Mouse (Mus musculus): ENCODE results near the gene P2rx1. TPM values are rescaled to one million over a fixed set of nuclear protein-coding genes. Genes with fewer than 3 reads are reported as not detected.

The P2rx1 gene
- polyA plus RNA-seq (2015; fragmentation: Nextera tagmentation; extraction: Ambion mirVana), result 2.2 and 2.6 TPM in 2 replicates

DNA sequence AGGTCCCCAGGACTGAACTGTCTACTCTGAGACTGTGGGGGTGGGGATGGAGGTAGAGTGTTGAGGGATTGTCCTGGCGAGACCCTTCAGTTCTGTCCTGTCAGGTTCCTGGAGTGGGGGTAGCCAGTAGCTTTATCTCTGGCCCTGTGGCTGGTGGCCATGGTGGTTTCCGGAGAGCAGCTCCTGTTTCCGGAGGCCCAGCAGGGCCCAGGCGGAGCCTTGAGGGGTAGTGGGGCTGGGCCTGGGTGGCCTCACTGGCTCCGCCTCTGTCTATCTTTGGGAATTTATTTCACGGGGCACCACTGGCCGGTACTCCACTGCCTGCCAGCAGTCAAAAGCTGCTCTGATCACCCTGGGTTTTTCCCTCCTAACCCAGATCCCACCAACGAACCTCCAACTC is at the start of gene P2rx1:
Gene P2rx1 (plus strand): TSS at position 333 of the 400 bp plus-strand sequence.
- no peaks in the 10 kb centered on the region for H3K9me3 ChIP-seq (ENCODE audit: control insufficient read depth, low read length)
- H3K36me3 ChIP-seq (ENCODE audit: control insufficient read depth, insufficient read depth, low read length), result no peaks in the 10 kb centered on the region
- H3K4me1 ChIP-seq (replicated peaks; ENCODE audit: control insufficient read depth, insufficient read depth, low read length), result peaks cover 5% of the 10 kb centered on the region
- WGBS, result 22% methylated on average over 8 of the region's 8 CpGs
- H3K4me2 ChIP-seq (ENCODE audit: low read depth, low read length), result no peak within 1 kb of the TSS
- H3K4me3 ChIP-seq (ENCODE audit: low read length), result no peak within 1 kb of the TSS
- H3K27me3 ChIP-seq (ENCODE audit: control insufficient read depth, insufficient read depth, low read depth, low read length), result no peaks in the 10 kb centered on the region
- no peak within 1 kb of the TSS for H3K27ac ChIP-seq (ENCODE audit: low read length)
- ATAC-seq (ENCODE audit: low read depth), result peak; percentile 72
- peak within 1 kb of the TSS; percentile 42; the same call in 1 of the 2 replicates for H3K9ac ChIP-seq (ENCODE audit: low read length)

- no peaks in the 10 kb centered on the region for H3K27me3 ChIP-seq (ENCODE audit: control insufficient read depth, insufficient read depth, low read depth, low read length)
Observed at GRCm38 (mm10) chr11:72951137-72952000, 47.5 kb upstream of the P2rx1 start.

DNA sequence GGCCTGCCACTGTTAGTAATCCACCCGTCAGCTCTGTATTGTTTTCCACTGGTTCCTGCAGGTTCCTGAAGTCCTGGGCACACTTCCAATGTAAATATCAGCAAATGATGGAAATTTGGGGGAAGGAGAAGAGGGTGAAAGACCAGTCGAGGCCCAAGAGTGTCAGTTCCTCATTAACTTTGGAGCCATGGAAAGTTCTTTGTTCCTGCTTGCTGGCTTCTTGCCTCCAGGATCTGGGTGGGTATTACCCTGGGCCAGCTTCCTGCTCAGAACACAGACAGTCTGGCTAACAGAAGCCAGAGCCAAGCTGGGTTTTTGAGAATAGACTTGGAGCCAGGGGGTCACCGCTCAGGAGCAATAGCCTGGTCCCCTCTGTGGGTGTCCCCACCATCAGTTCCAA is 46.7 kb upstream of the P2rx1 start:
- no peak overlapping the region for H3K4me3 ChIP-seq (ENCODE audit: low read length)
- ATAC-seq (ENCODE audit: low read depth), result peak; percentile 67
- H3K9ac ChIP-seq (ENCODE audit: low read length), result peak overlapping the region; percentile 21; the same call in 1 of the 2 replicates
- H3K36me3 ChIP-seq (ENCODE audit: control insufficient read depth, insufficient read depth, low read length), result no peaks in the 10 kb centered on the region
- peaks cover 45% of the 10 kb centered on the region for H3K4me1 ChIP-seq (replicated peaks; ENCODE audit: control insufficient read depth, insufficient read depth, low read length)
- no peak overlapping the region for H3K4me2 ChIP-seq (ENCODE audit: low read depth, low read length)
- 31% methylated on average over 3 of the region's 3 CpGs for WGBS
- no peaks in the 10 kb centered on the region for H3K9me3 ChIP-seq (ENCODE audit: control insufficient read depth, low read length)
- H3K27ac ChIP-seq (ENCODE audit: low read length), result peak overlapping the region; percentile 87
- H3K27me3 ChIP-seq (ENCODE audit: control insufficient read depth, insufficient read depth, low read depth, low read length), result no peaks in the 10 kb centered on the region

More at GRCm38 (mm10) chr11:72951137-72952000, 47.5 kb upstream of the P2rx1 start:
- no peaks in the 10 kb centered on the region for H3K9me3 ChIP-seq (ENCODE audit: control insufficient read depth, low read length)
- peaks cover 53% of the 10 kb centered on the region for H3K4me1 ChIP-seq (replicated peaks; ENCODE audit: control insufficient read depth, insufficient read depth, low read length)
- H3K4me2 ChIP-seq (ENCODE audit: low read depth, low read length), result no peak overlapping the region
- H3K27ac ChIP-seq (ENCODE audit: low read length), result peak overlapping the region; percentile 87
- H3K4me3 ChIP-seq (ENCODE audit: low read length), result no peak overlapping the region
- H3K9ac ChIP-seq (ENCODE audit: low read length), result no peak overlapping the region
- WGBS, result 37% methylated on average over 22 of the region's 22 CpGs
- 0 out of 2 replicates have a peak, but pooled peaks have one; percentile 11 for ATAC-seq (ENCODE audit: low read depth)
- no peaks in the 10 kb centered on the region for H3K36me3 ChIP-seq (ENCODE audit: control insufficient read depth, insufficient read depth, low read length)

- Histone ChIP-seq H3K4me3 (ENCODE audit: low read length) (no peak overlapping the region), H3K9ac (ENCODE audit: low read length) (peak overlapping the region; percentile 21), H3K9me3 (ENCODE audit: control insufficient read depth, low read length) (no peaks in the 10 kb centered on the region), H3K27ac (ENCODE audit: low read length) (peak overlapping the region; percentile 87), H3K4me1 (replicated peaks; ENCODE audit: control insufficient read depth, insufficient read depth, low read length) (peaks cover 41% of the 10 kb centered on the region), H3K4me2 (ENCODE audit: low read depth, low read length) (no peak overlapping the region), H3K27me3 (ENCODE audit: control insufficient read depth, insufficient read depth, low read depth, low read length) (no peaks in the 10 kb centered on the region), H3K36me3 (ENCODE audit: control insufficient read depth, insufficient read depth, low read length) (no peaks in the 10 kb centered on the region)
- peak; percentile 11; the same call in 1 of the 2 replicates for ATAC-seq (ENCODE audit: low read depth)
- 79% methylated on average over 6 of the region's 6 CpGs for WGBS
Observed at GRCm38 (mm10) chr11:72952697-72953096, 46.2 kb upstream of the P2rx1 start.

- Histone ChIP-seq H3K4me1 (replicated peaks; ENCODE audit: control insufficient read depth, insufficient read depth, low read length) (peaks cover 41% of the 10 kb centered on the region), H3K4me2 (ENCODE audit: low read depth, low read length) (no peak overlapping the region), H3K9ac (ENCODE audit: low read length) (peak overlapping the region; percentile 21; the same call in 1 of the 2 replicates), H3K27ac (ENCODE audit: low read length) (peak overlapping the region; percentile 87), H3K36me3 (ENCODE audit: control insufficient read depth, insufficient read depth, low read length) (no peaks in the 10 kb centered on the region), H3K27me3 (ENCODE audit: control insufficient read depth, insufficient read depth, low read depth, low read length) (no peaks in the 10 kb centered on the region), H3K9me3 (ENCODE audit: control insufficient read depth, low read length) (no peaks in the 10 kb centered on the region), H3K4me3 (ENCODE audit: low read length) (no peak overlapping the region)
- ATAC-seq (ENCODE audit: low read depth), result no peak
- 75% methylated on average over 1 of the region's 1 CpGs for WGBS
Observed at GRCm38 (mm10) chr11:72953116-72953439, 45.8 kb upstream of the P2rx1 start.

- Histone ChIP-seq H3K4me1 (replicated peaks; ENCODE audit: control insufficient read depth, insufficient read depth, low read length) (peaks cover 39% of the 10 kb centered on the region), H3K27me3 (ENCODE audit: control insufficient read depth, insufficient read depth, low read depth, low read length) (no peaks in the 10 kb centered on the region), H3K27ac (ENCODE audit: low read length) (peak overlapping the region; percentile 87), H3K9me3 (ENCODE audit: control insufficient read depth, low read length) (no peaks in the 10 kb centered on the region), H3K9ac (ENCODE audit: low read length) (no peak overlapping the region), H3K4me3 (ENCODE audit: low read length) (no peak overlapping the region), H3K4me2 (ENCODE audit: low read depth, low read length) (no peak overlapping the region), H3K36me3 (ENCODE audit: control insufficient read depth, insufficient read depth, low read length) (no peaks in the 10 kb centered on the region)
- ATAC-seq (ENCODE audit: low read depth), result peak; percentile 53
- WGBS, result 78% methylated on average over 4 of the region's 4 CpGs
Observed at GRCm38 (mm10) chr11:72953440-72954151, 45.3 kb upstream of the P2rx1 start.

- Histone ChIP-seq H3K27ac (ENCODE audit: low read length) (peak overlapping the region; percentile 87), H3K4me2 (ENCODE audit: low read depth, low read length) (no peak overlapping the region), H3K27me3 (ENCODE audit: control insufficient read depth, insufficient read depth, low read depth, low read length) (no peaks in the 10 kb centered on the region), H3K4me3 (ENCODE audit: low read length) (no peak overlapping the region), H3K9ac (ENCODE audit: low read length) (no peak overlapping the region), H3K4me1 (replicated peaks; ENCODE audit: control insufficient read depth, insufficient read depth, low read length) (peaks cover 43% of the 10 kb centered on the region), H3K36me3 (ENCODE audit: control insufficient read depth, insufficient read depth, low read length) (no peaks in the 10 kb centered on the region), H3K9me3 (ENCODE audit: control insufficient read depth, low read length) (no peaks in the 10 kb centered on the region)
- ATAC-seq (ENCODE audit: low read depth), result no peak
- 92% methylated on average over 4 of the region's 4 CpGs for WGBS
Observed at GRCm38 (mm10) chr11:72954216-72954615, 44.7 kb upstream of the P2rx1 start.

- Histone ChIP-seq H3K9me3 (ENCODE audit: control insufficient read depth, low read length) (no peaks in the 10 kb centered on the region), H3K36me3 (ENCODE audit: control insufficient read depth, insufficient read depth, low read length) (no peaks in the 10 kb centered on the region), H3K27ac (ENCODE audit: low read length) (peak overlapping the region; percentile 48), H3K4me3 (ENCODE audit: low read length) (no peak overlapping the region), H3K9ac (ENCODE audit: low read length) (no peak overlapping the region), H3K27me3 (ENCODE audit: control insufficient read depth, insufficient read depth, low read depth, low read length) (peaks cover 2% of the 10 kb centered on the region; the same call in 1 of the 2 replicates), H3K4me1 (replicated peaks; ENCODE audit: control insufficient read depth, insufficient read depth, low read length) (peaks cover 49% of the 10 kb centered on the region), H3K4me2 (ENCODE audit: low read depth, low read length) (no peak overlapping the region)
- 32% methylated on average over 5 of the region's 5 CpGs for WGBS
- peak; percentile 15 for ATAC-seq (ENCODE audit: low read depth)
Observed at GRCm38 (mm10) chr11:72955339-72955974, 43.4 kb upstream of the P2rx1 start.

GRCm38 (mm10) chr11:72957318-72957717 is 41.6 kb upstream of the P2rx1 start:
- no peak overlapping the region for H3K9ac ChIP-seq (ENCODE audit: low read length)
- no peak for ATAC-seq (ENCODE audit: low read depth)
- peaks cover 45% of the 10 kb centered on the region for H3K4me1 ChIP-seq (replicated peaks; ENCODE audit: control insufficient read depth, insufficient read depth, low read length)
- H3K9me3 ChIP-seq (ENCODE audit: control insufficient read depth, low read length), result no peaks in the 10 kb centered on the region
- no peak overlapping the region for H3K4me2 ChIP-seq (ENCODE audit: low read depth, low read length)
- no peak overlapping the region for H3K4me3 ChIP-seq (ENCODE audit: low read length)
- H3K36me3 ChIP-seq (ENCODE audit: control insufficient read depth, insufficient read depth, low read length), result no peaks in the 10 kb centered on the region
- 33% methylated on average over 2 of the region's 2 CpGs for WGBS
- peaks cover 15% of the 10 kb centered on the region for H3K27me3 ChIP-seq (ENCODE audit: control insufficient read depth, insufficient read depth, low read depth, low read length)
- no peak overlapping the region for H3K27ac ChIP-seq (ENCODE audit: low read length)

Measured in lung, embryonic 16.5 days (tissue).